Mouse (Mus musculus) intestine, embryonic 14.5 days (tissue): ENCODE measurements at regions not wholly inside any gene's neighbourhood (a gene's known extent, or its start where the extent isn't known, plus 50 kb on each side); places are given as distances from the start of the nearest gene placed in this dataset.
A peak's percentile ranks its signal among the peaks of the same experiment; 100 is the strongest.

Experiments used
- ATAC-seq: fragments of 200-750 bp; cut with Nextera tagmentation; replicated peaks from 2 replicates; pipeline ENCODE4 v1.8.0; 2017; ENCODE audit warnings: low read depth, moderate number of reproducible peaks, moderate TSS enrichment, moderate library complexity; ENCODE audit not compliant: low FRiP score, low TSS enrichment
- DNase-seq: peaks from one replicate; pipeline ENCODE4 v3.0.0-alpha.2; 2018; ENCODE audit warnings: low spot score
- H3K27ac ChIP-seq: fragments of 300-500 bp; sonication (generic); 2 replicates; pipeline ENCODE4 v1.5.1; 2014; ENCODE audit warnings: low read depth, mild to moderate bottlenecking, control low read depth
- H3K27me3 ChIP-seq: fragments of 300-500 bp; sonication (generic); replicated peaks from 2 replicates; pipeline ENCODE4 v1.6.1; 2014; ENCODE audit warnings: low read length, control low read depth; ENCODE audit not compliant: control insufficient read depth, insufficient read depth
- H3K36me3 ChIP-seq: fragments of 300-500 bp; sonication (generic); 2 replicates; pipeline ENCODE4 v1.6.1; 2014; ENCODE audit warnings: low read length, control low read depth; ENCODE audit not compliant: control insufficient read depth, insufficient read depth
- H3K4me1 ChIP-seq: fragments of 300-500 bp; sonication (generic); replicated peaks from 2 replicates; pipeline ENCODE4 v1.6.1; 2014; ENCODE audit warnings: low read length, control low read depth, mixed read lengths; ENCODE audit not compliant: control insufficient read depth, insufficient read depth
- H3K4me2 ChIP-seq: fragments of 300-500 bp; sonication (generic); 2 replicates; pipeline ENCODE4 v1.6.1; 2014; ENCODE audit warnings: low read length
- H3K4me3 ChIP-seq: fragments of 300-500 bp; sonication (generic); 2 replicates; pipeline ENCODE4 v1.5.1; 2014; ENCODE audit warnings: low read depth, low read length, control low read depth, mixed read lengths
- H3K9ac ChIP-seq: fragments of 300-500 bp; sonication (generic); 2 replicates; pipeline ENCODE4 v1.6.1; 2014; ENCODE audit warnings: mild to moderate bottlenecking, low read length
- H3K9me3 ChIP-seq: fragments of 300-500 bp; sonication (generic); 2 replicates; pipeline ENCODE4 v1.6.1; 2016; ENCODE audit warnings: low read length, control low read depth; ENCODE audit not compliant: control insufficient read depth
- WGBS: fragments of 180-500 bp; shearing (Covaris S2); extraction: QIAGEN DNeasy Blood & Tissue Kit; methylation state at CpG from one replicate; pipeline ENCODE4 v1.1.7; 2014; 5-methylcytosine and 5-hydroxymethylcytosine counted together

GRCm38 (mm10) chr3:149404691-149405090, 414.3 kb upstream of the Adgrl2 start:
- no peak for ATAC-seq
- no peaks in the 10 kb centered on the region for H3K36me3 ChIP-seq
- no peak overlapping the region for H3K4me2 ChIP-seq
- no peak overlapping the region for H3K9ac ChIP-seq
- H3K27me3 ChIP-seq = no peaks in the 10 kb centered on the region
- no peaks in the 10 kb centered on the region; the same call in none of the 2 replicates for H3K4me1 ChIP-seq
- H3K4me3 ChIP-seq = no peak overlapping the region
- H3K9me3 ChIP-seq = no peaks in the 10 kb centered on the region
- H3K27ac ChIP-seq = no peak overlapping the region
- WGBS = 93% methylated on average over 14 of the region's 14 CpGs
- no peak for DNase-seq

- no peak for DNase-seq
- H3K9ac ChIP-seq = no peak overlapping the region
- H3K4me3 ChIP-seq = no peak overlapping the region
- no peaks in the 10 kb centered on the region for H3K27me3 ChIP-seq
- no peak for ATAC-seq
- H3K27ac ChIP-seq = no peak overlapping the region
- no peaks in the 10 kb centered on the region; the same call in 1 of the 2 replicates for H3K4me1 ChIP-seq
- 77% methylated on average over 9 of the region's 9 CpGs for WGBS
- no peaks in the 10 kb centered on the region for H3K9me3 ChIP-seq
- H3K4me2 ChIP-seq = no peak overlapping the region
- no peaks in the 10 kb centered on the region for H3K36me3 ChIP-seq
These were observed 412.1 kb upstream of the Adgrl2 start for GRCm38 (mm10) chr3:149402496-149402895.

GRCm38 (mm10) chr3:149395082-149395481, 404.7 kb upstream of the Adgrl2 start:
- DNase-seq = no peak
- Histone ChIP-seq H3K9ac (no peak overlapping the region), H3K27me3 (no peaks in the 10 kb centered on the region), H3K4me1 (no peaks in the 10 kb centered on the region), H3K9me3 (no peaks in the 10 kb centered on the region), H3K4me2 (no peak overlapping the region), H3K27ac (no peak overlapping the region), H3K4me3 (no peak overlapping the region), H3K36me3 (no peaks in the 10 kb centered on the region)
- no peak for ATAC-seq
- 47% methylated on average over 4 of the region's 4 CpGs for WGBS

GRCm38 (mm10) chr3:149393317-149394172, 403.2 kb upstream of the Adgrl2 start:
- Histone ChIP-seq H3K4me2 (no peak overlapping the region), H3K36me3 (no peaks in the 10 kb centered on the region), H3K4me1 (no peaks in the 10 kb centered on the region), H3K4me3 (no peak overlapping the region), H3K9ac (no peak overlapping the region), H3K27ac (no peak overlapping the region), H3K9me3 (no peaks in the 10 kb centered on the region), H3K27me3 (no peaks in the 10 kb centered on the region)
- DNase-seq = no peak
- 73% methylated on average over 4 of the region's 4 CpGs for WGBS
- ATAC-seq = no peak

GRCm38 (mm10) chr3:149392164-149392563, 401.8 kb upstream of the Adgrl2 start:
- no peak overlapping the region for H3K27ac ChIP-seq
- H3K9ac ChIP-seq = no peak overlapping the region
- no peak overlapping the region for H3K4me3 ChIP-seq
- H3K27me3 ChIP-seq = no peaks in the 10 kb centered on the region
- H3K4me2 ChIP-seq = no peak overlapping the region
- no peaks in the 10 kb centered on the region for H3K9me3 ChIP-seq
- H3K36me3 ChIP-seq = no peaks in the 10 kb centered on the region
- WGBS = 89% methylated on average over 9 of the region's 9 CpGs
- DNase-seq (no peak), ATAC-seq (no peak)
- H3K4me1 ChIP-seq = no peaks in the 10 kb centered on the region

- no peak overlapping the region for H3K9ac ChIP-seq
- no peaks in the 10 kb centered on the region for H3K27me3 ChIP-seq
- WGBS = 17% methylated on average over 3 of the region's 3 CpGs
- no peak overlapping the region for H3K4me3 ChIP-seq
- H3K4me2 ChIP-seq = no peak overlapping the region
- H3K27ac ChIP-seq = no peak overlapping the region
- H3K36me3 ChIP-seq = no peaks in the 10 kb centered on the region
- ATAC-seq (no peak), DNase-seq (no peak)
- H3K4me1 ChIP-seq = no peaks in the 10 kb centered on the region
- H3K9me3 ChIP-seq = no peaks in the 10 kb centered on the region
These were observed 397.2 kb upstream of the Adgrl2 start for GRCm38 (mm10) chr3:149387537-149387936.

GRCm38 (mm10) chr3:149386027-149386426, 395.7 kb upstream of the Adgrl2 start:
- Histone ChIP-seq H3K4me3 (no peak overlapping the region), H3K9ac (no peak overlapping the region), H3K4me1 (no peaks in the 10 kb centered on the region), H3K27ac (no peak overlapping the region), H3K36me3 (no peaks in the 10 kb centered on the region), H3K27me3 (no peaks in the 10 kb centered on the region), H3K4me2 (no peak overlapping the region), H3K9me3 (no peaks in the 10 kb centered on the region)
- DNase-seq = no peak
- ATAC-seq = 0 out of 2 replicates have a peak, but pooled peaks have one; percentile 43
- WGBS = 70% methylated on average over 2 of the region's 2 CpGs

GRCm38 (mm10) chr3:149385336-149385735, 395.0 kb upstream of the Adgrl2 start:
- WGBS = 55% methylated on average over 6 of the region's 6 CpGs
- Histone ChIP-seq H3K9ac (no peak overlapping the region), H3K4me1 (no peaks in the 10 kb centered on the region), H3K4me3 (no peak overlapping the region), H3K9me3 (no peaks in the 10 kb centered on the region), H3K27ac (no peak overlapping the region), H3K36me3 (no peaks in the 10 kb centered on the region), H3K4me2 (no peak overlapping the region), H3K27me3 (no peaks in the 10 kb centered on the region)
- ATAC-seq (no peak), DNase-seq (no peak)
